In genomic region chr10:40054455-40054854, GRCm38 (mm10) we compare ENCODE assay signal across 18 mouse cellular contexts. TPM values are rescaled to one million over a fixed set of nuclear protein-coding genes. Genes with fewer than 3 reads are reported as not detected.
A peak's percentile ranks its signal among the peaks of the same experiment; 100 is the strongest.
DNase-seq lines count a peak whose midpoint lies in the region; TF ChIP-seq lines count a peak whose summit lies in the region.
"Had no signal": no experiment of that assay in that cellular context is flagged by ENCODE, and none has a peak within 500 bp of the region (broad histone marks: within the 10 kb centered on the region; RNA-seq: fewer than 3 reads in every experiment).

No protein-coding gene starts in this region.

- DNase-seq in gastrocnemius, adult 2 months: no peak
- no peak for DNase-seq in gastrocnemius, adult 8-10 months (ENCODE audit: low spot score in 2 of 2)
- no peak for DNase-seq in layer of hippocampus, adult 2 months (ENCODE audit: low spot score in 2 of 2)
- DNase-seq in layer of hippocampus, adult 18-20 months (ENCODE audit: low spot score in 2 of 2): no peak
- DNase-seq in left cerebral cortex, postnatal 36 days (ENCODE audit: low spot score in 2 of 2): peak; percentile 31 to 38
- DNase-seq in left cerebral cortex, adult 11 months (ENCODE audit: low spot score): no peak
- no peak for DNase-seq in ovary, postnatal 14 days (ENCODE audit: low spot score)
- DNase-seq: adrenal gland, postnatal 10 days; cerebellum, adult 11-12 months; cerebellum, adult 9-10 months; cerebellum, postnatal 25 days; gastrocnemius, postnatal 36 days; heart, adult 11 months; heart, postnatal 36 days had no signal

- H3K4me3 ChIP-seq in gastrocnemius, adult 2 months: no peak overlapping the region
- H3K4me3 ChIP-seq in layer of hippocampus, adult 2 months: no peak overlapping the region
- H3K4me3 ChIP-seq: embryonic facial prominence, embryonic 12.5 days; forebrain, embryonic 15.5 days; heart, embryonic 13.5 days had no signal

- peak overlapping the region; percentile 55 for H3K27ac ChIP-seq in gastrocnemius, adult 2 months
- peak overlapping the region; percentile 65 for H3K27ac ChIP-seq in layer of hippocampus, adult 2 months
- H3K27ac ChIP-seq: embryonic facial prominence, embryonic 12.5 days; forebrain, embryonic 15.5 days; heart, embryonic 13.5 days had no signal

- intact Hi-C loops in gastrocnemius, adult 2 months (cut with DNase I): loop anchor here (2.0 kb wide), 1 partner anchor 86 kb away; no protein-coding TSS in a partner anchor
- intact Hi-C loops in left cerebral cortex, postnatal 36 days (cut with DNase I): no loop called here

- no peak for TF ChIP-seq CTCF in gastrocnemius, adult 2 months (IDR thresholded peaks at IDR 0.05)
- no peak for TF ChIP-seq CTCF in layer of hippocampus, adult 2 months (conservative IDR thresholded peaks at IDR 0.05)

RNA-seq across cellular contexts. Expression of gene Mfsd4b1, which starts 29.4 kb away (rescaled TPM):
- 1 to 10 TPM; 2.6 to 3.5 TPM for total RNA-seq in gastrocnemius, adult 2 months (2021)
- 1 to 10 TPM; 1.8 to 2.6 (median 2.2) TPM for total RNA-seq in gastrocnemius, adult 8-10 months (2022)
- 1 to 10 TPM; 1.2 to 1.7 TPM for total RNA-seq in layer of hippocampus, adult 2 months (2021)
- total RNA-seq in layer of hippocampus, adult 18-20 months (2021): 1 to 10 TPM in 1 of 2 experiments, under 1 TPM in 1; 0.74 to 1.6 TPM
- total RNA-seq in left cerebral cortex, postnatal 36 days (2021): under 1 TPM; 0.57 to 0.79 TPM
- total RNA-seq: MEL had no signal

Comparison
In these comparisons a context has a peak if more than half of its experiments do, and no peak if none do; other contexts are left out.
1. DNase-seq: peak in left cerebral cortex, postnatal 36 days (2 of 2); none in gastrocnemius, adult 2 months (single experiment), gastrocnemius, adult 8-10 months (0 of 2), layer of hippocampus, adult 2 months (0 of 2), layer of hippocampus, adult 18-20 months (0 of 2), left cerebral cortex, adult 11 months (single experiment) and ovary, postnatal 14 days (single experiment).